Mouse (Mus musculus) stomach, embryonic 15.5 days (tissue): ENCODE results near the gene Acss2. TPM values are rescaled to one million over a fixed set of nuclear protein-coding genes. Genes with fewer than 3 reads are reported as not detected.

ENCODE experiments used
- ATAC-seq: fragments of 200-750 bp; cut with Nextera tagmentation; 2 replicates; pipeline ENCODE4 v1.8.0; 2017; ENCODE audit warnings: low read depth, moderate number of reproducible peaks, moderate TSS enrichment; ENCODE audit not compliant: insufficient read depth, low FRiP score
- H3K27ac ChIP-seq: fragments of 300-500 bp; sonication (generic); 2 replicates; pipeline ENCODE4 v1.5.1; 2015; ENCODE audit warnings: mild to moderate bottlenecking, inconsistent platforms
- H3K27me3 ChIP-seq: fragments of 300-500 bp; sonication (generic); replicated peaks from 2 replicates; pipeline ENCODE4 v1.6.1; 2015; ENCODE audit warnings: inconsistent platforms
- H3K36me3 ChIP-seq: fragments of 300-500 bp; sonication (generic); 2 replicates; pipeline ENCODE4 v1.6.1; 2015; ENCODE audit warnings: inconsistent platforms
- H3K4me1 ChIP-seq: fragments of 300-500 bp; sonication (generic); 2 replicates; pipeline ENCODE4 v1.6.1; 2015; ENCODE audit warnings: inconsistent platforms
- H3K4me2 ChIP-seq: fragments of 300-500 bp; sonication (generic); 2 replicates; pipeline ENCODE4 v1.6.1; 2015; ENCODE audit warnings: mild to moderate bottlenecking, inconsistent platforms
- H3K4me3 ChIP-seq: fragments of 300-500 bp; sonication (generic); replicated peaks from 2 replicates; pipeline ENCODE4 v1.5.1; 2015; ENCODE audit warnings: inconsistent platforms
- H3K9ac ChIP-seq: fragments of 300-500 bp; sonication (generic); 2 replicates; pipeline ENCODE4 v1.6.1; 2015; ENCODE audit warnings: inconsistent platforms
- H3K9me3 ChIP-seq: fragments of 300-500 bp; sonication (generic); 2 replicates; pipeline ENCODE4 v1.6.1; 2016; ENCODE audit warnings: inconsistent platforms
- WGBS: fragments of 180-500 bp; shearing (Covaris S2); methylation state at CpG from one replicate; pipeline ENCODE4 v1.1.7; 2015; 5-methylcytosine and 5-hydroxymethylcytosine counted together
- polyA plus RNA-seq: library from polyadenylated mRNA; unstranded; fragments of >200 nt; fragmentation: Nextera tagmentation; extraction: Ambion mirVana; gene quantifications from 2 replicates; pipeline ENCODE4 v1.2.1, GENCODE M21; 2015

Acss2 gene
- polyA plus RNA-seq = 13.4 and 14.0 TPM in 2 replicates

DNA sequence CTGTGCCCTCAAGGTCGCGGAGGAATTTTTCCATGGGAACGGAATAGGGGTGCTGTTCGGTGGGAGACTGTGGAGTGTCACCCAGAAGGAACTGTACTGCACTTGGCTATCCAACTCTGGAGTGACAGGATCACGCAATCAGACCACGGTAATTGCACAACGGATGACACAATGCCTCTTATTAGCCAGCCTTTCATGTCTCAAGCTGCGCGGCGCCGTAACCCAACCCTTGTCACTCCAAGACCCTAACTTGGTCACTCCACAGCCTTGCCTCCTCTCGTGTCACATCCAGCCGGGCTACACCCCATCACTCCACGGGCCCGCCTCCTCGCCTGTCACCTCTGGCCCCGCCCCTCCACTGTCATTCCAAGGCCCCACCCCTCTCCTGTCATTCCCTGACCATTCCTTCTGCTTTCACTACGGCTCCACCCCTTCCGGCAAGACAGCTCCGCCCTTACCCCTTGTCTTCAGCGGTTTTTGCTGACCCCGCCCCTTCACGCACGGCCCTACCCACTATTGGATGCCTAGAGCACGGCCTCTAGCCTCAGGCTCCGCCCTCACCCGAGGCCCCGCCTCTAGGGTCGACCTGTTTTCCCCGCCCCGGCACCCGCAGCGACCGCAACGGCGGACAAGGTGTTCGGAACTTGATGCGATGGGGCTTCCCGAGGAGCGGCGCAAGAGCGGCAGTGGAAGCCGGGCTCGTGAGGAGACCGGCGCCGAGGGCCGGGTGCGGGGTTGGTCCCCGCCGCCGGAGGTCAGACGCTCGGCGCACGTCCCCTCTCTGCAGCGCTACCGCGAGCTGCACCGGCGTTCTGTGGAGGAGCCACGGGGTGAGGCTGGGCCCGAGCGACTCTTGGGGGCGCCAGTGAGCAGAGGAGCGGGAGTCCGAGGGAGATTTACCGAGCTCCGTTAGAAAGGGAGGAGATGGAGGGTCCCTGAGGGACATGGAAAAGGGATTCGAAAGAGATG is at the start of gene Acss2, which contains the start of gene Ggt7:
Gene Acss2 (plus strand): TSS at position 494 of the 969 bp plus-strand sequence.
Gene Ggt7 (minus strand): TSS at position 783 of the 969 bp plus-strand sequence.
- no peaks in the 10 kb centered on the region for H3K36me3 ChIP-seq
- peak within 1 kb of the TSS; percentile 73 for H3K27ac ChIP-seq
- H3K4me3 ChIP-seq = peak within 1 kb of the TSS; percentile 92
- peaks cover 11% of the 10 kb centered on the region; the same call in 1 of the 2 replicates for H3K4me1 ChIP-seq
- peak; percentile 99 for ATAC-seq
- peak within 1 kb of the TSS; percentile 63 for H3K9ac ChIP-seq
- H3K9me3 ChIP-seq = no peaks in the 10 kb centered on the region
- 3% methylated on average over 70 of the region's 70 CpGs for WGBS
- H3K27me3 ChIP-seq = peaks cover 3% of the 10 kb centered on the region; the same call in 1 of the 2 replicates
- peak within 1 kb of the TSS; percentile 94 for H3K4me2 ChIP-seq

DNA sequence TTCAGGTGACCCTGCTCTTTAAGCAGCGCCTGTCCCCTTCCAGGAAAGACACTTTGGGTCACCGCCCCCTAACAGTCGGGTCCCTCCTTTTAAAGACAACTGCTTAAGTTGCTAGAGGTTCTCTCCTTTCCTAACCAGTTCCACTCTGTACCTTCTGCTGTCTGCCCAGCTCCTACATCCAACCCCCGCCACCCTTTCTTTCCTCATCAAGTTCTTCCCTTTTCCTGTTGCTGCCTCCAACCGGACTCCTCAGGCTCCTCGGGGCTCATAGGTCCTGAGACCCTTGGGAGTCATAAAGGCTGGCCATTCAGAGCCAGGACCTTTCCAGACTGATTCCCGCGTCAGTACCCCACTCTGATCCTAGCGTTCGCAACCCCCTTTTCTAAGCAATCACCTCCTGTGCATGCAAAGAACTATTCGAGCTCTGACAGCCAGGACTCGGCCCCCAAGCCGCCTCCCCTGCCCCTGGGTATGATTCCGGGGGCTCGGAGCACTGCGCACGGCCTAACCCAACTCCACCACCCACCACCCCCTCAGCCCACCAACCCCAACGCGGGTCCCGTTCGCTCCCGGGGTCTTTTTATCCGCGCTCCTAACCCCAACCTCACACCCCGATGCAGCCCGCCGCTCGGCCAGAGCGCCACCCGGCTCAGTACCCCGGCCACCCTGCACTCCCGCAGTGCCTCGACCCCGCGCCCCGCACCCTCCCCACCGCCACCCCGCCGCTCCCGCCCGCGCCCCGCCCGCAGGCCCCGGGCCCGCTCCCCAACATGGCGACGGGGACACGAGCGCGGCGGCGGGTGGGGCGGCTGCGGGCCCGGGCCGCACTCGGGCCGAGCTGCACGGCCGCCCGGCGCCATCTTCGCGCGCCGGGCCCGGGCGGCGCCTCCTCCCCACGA is 44.8 kb upstream of the Acss2 start:
- ATAC-seq = peak; percentile 76; the same call in 1 of the 2 replicates
- Histone ChIP-seq H3K9ac (peak overlapping the region; percentile 98), H3K27me3 (no peaks in the 10 kb centered on the region), H3K9me3 (no peaks in the 10 kb centered on the region), H3K4me2 (peak overlapping the region; percentile 74), H3K27ac (peak overlapping the region; percentile 90), H3K4me3 (peak overlapping the region; percentile 92), H3K4me1 (peaks cover 6% of the 10 kb centered on the region; the same call in 1 of the 2 replicates), H3K36me3 (no peaks in the 10 kb centered on the region)
- under 1% methylated on average over 64 of the region's 71 CpGs for WGBS

DNA sequence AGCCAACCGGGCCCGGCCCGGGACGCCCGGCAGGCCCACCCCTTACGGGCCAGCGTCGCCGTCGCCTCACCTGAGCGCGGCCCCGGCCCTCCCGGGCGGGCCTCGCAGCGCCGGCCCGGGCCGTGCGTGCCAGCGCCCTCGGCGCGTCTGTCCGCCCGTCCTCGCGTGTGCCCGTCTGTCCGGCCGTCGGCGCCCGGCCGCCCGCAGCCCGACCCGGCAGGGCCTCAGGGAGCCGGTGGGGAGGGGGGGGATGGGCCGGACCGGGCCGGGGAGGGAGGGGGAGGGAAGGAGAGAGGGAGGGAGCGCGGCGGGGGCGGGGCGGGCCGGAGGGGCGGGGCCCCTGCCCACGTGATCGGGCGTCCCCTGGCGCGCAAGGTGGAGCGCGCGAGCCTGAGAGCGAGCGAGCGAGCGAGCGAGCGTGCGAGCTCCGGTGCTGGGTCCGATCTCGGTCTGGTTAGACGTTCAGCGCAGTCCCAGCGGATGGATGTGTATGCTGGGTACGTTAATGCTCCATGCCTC is 44.1 kb upstream of the Acss2 start, which contains the start of gene Ncoa6:
Gene Ncoa6 (minus strand): TSS at position 325 of the 519 bp plus-strand sequence.
- Histone ChIP-seq H3K27me3 (no peaks in the 10 kb centered on the region), H3K4me1 (peaks cover 6% of the 10 kb centered on the region; the same call in 1 of the 2 replicates), H3K9me3 (no peaks in the 10 kb centered on the region), H3K36me3 (no peaks in the 10 kb centered on the region), H3K27ac (peak within 1 kb of the TSS; percentile 90), H3K9ac (peak within 1 kb of the TSS; percentile 98), H3K4me3 (peak within 1 kb of the TSS; percentile 92), H3K4me2 (peak within 1 kb of the TSS; percentile 74)
- peak; percentile 84 for ATAC-seq
- WGBS = 0% methylated on average over 58 of the region's 72 CpGs

DNA sequence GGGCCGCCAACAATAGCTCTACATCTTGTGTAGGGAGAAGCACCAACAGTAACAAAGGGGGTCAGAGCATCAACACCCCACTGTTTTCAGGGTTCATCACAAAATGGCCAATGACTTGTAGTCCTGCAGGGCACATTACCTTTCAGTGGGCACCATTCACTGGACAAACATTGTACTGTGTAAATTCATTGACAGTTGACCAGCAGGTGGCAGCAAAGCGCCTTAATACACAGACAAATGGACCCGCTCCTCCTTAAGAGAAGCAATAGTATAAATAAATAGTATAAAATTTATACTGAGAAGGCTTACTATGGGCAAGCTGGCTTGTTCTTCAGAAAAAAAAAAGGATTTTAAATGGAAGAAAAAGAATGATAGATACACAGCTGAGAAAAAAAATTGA is 35.7 kb upstream of the Acss2 start:
- Histone ChIP-seq H3K9ac (no peak overlapping the region), H3K4me3 (no peak overlapping the region), H3K4me2 (no peak overlapping the region), H3K27ac (no peak overlapping the region), H3K27me3 (no peaks in the 10 kb centered on the region), H3K4me1 (no peaks in the 10 kb centered on the region), H3K36me3 (no peaks in the 10 kb centered on the region), H3K9me3 (no peaks in the 10 kb centered on the region)
- no peak for ATAC-seq
- 50% methylated on average over 3 of the region's 3 CpGs for WGBS

- 81% methylated on average over 6 of the region's 6 CpGs for WGBS
These were observed 26.8 kb upstream of the Acss2 start for GRCm38 (mm10) chr2:155490998-155491397.

DNA sequence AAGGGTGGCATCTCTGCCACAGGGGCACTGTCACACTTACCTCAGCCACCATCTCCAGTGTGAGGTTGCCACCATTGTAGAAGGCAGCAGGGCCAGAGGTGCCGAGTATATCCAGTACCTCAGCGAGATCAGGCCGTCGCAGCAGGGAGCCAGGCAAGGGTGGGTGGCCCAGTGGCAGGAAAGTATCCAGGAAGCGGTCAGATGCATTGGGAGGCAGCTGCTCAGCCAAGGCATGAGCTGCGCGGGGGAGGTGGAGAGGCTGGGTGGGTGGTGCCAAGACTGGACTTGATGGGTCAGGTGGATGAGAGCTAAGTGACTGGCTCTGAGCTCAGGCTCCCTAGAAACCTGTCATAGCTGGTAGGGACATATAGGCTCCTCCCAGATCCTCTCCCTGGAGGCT is 15.2 kb upstream of the Acss2 start:
- no peak overlapping the region for H3K9ac ChIP-seq
- no peaks in the 10 kb centered on the region for H3K4me1 ChIP-seq
- no peak overlapping the region for H3K4me2 ChIP-seq
- no peak overlapping the region for H3K27ac ChIP-seq
- H3K9me3 ChIP-seq = no peaks in the 10 kb centered on the region
- no peaks in the 10 kb centered on the region for H3K36me3 ChIP-seq
- WGBS = 63% methylated on average over 7 of the region's 7 CpGs
- H3K27me3 ChIP-seq = no peaks in the 10 kb centered on the region
- H3K4me3 ChIP-seq = no peak overlapping the region
- no peak for ATAC-seq

More at GRCm38 (mm10) chr2:155490998-155491397, 26.8 kb upstream of the Acss2 start:
- Histone ChIP-seq H3K9me3 (no peaks in the 10 kb centered on the region), H3K4me1 (no peaks in the 10 kb centered on the region), H3K27me3 (no peaks in the 10 kb centered on the region), H3K27ac (no peak overlapping the region), H3K9ac (no peak overlapping the region), H3K36me3 (no peaks in the 10 kb centered on the region), H3K4me2 (no peak overlapping the region), H3K4me3 (no peak overlapping the region)
- ATAC-seq = no peak

GRCm38 (mm10) chr2:155504440-155505355 is 13.1 kb upstream of the Acss2 start:
- WGBS = 54% methylated on average over 13 of the region's 13 CpGs
- no peak for ATAC-seq

GRCm38 (mm10) chr2:155505811-155506210 is 11.9 kb upstream of the Acss2 start:
- H3K9ac ChIP-seq = no peak overlapping the region
- H3K4me1 ChIP-seq = no peaks in the 10 kb centered on the region
- ATAC-seq = no peak
- H3K27ac ChIP-seq = no peak overlapping the region
- WGBS = 87% methylated on average over 9 of the region's 9 CpGs
- H3K9me3 ChIP-seq = no peaks in the 10 kb centered on the region
- no peak overlapping the region for H3K4me2 ChIP-seq
- no peaks in the 10 kb centered on the region for H3K27me3 ChIP-seq
- no peak overlapping the region for H3K4me3 ChIP-seq
- H3K36me3 ChIP-seq = no peaks in the 10 kb centered on the region

More at GRCm38 (mm10) chr2:155504440-155505355, 13.1 kb upstream of the Acss2 start:
- H3K9me3 ChIP-seq = no peaks in the 10 kb centered on the region
- no peaks in the 10 kb centered on the region for H3K27me3 ChIP-seq
- no peaks in the 10 kb centered on the region for H3K36me3 ChIP-seq
- no peak overlapping the region for H3K9ac ChIP-seq
- H3K4me3 ChIP-seq = no peak overlapping the region
- no peak overlapping the region for H3K27ac ChIP-seq
- H3K4me2 ChIP-seq = no peak overlapping the region
- H3K4me1 ChIP-seq = no peaks in the 10 kb centered on the region

- 70% methylated on average over 10 of the region's 10 CpGs for WGBS
- Histone ChIP-seq H3K4me2 (no peak overlapping the region), H3K4me3 (no peak overlapping the region), H3K27ac (no peak overlapping the region), H3K9ac (no peak overlapping the region), H3K27me3 (no peaks in the 10 kb centered on the region), H3K9me3 (no peaks in the 10 kb centered on the region), H3K4me1 (no peaks in the 10 kb centered on the region), H3K36me3 (no peaks in the 10 kb centered on the region)
- ATAC-seq = no peak
These were observed 9.9 kb upstream of the Acss2 start for GRCm38 (mm10) chr2:155507721-155508470.

GRCm38 (mm10) chr2:155512479-155512878 is 5.3 kb upstream of the Acss2 start:
- H3K36me3 ChIP-seq = no peaks in the 10 kb centered on the region
- H3K4me3 ChIP-seq = no peak overlapping the region
- 0 out of 2 replicates have a peak, but pooled peaks cover 8% of the 10 kb centered on the region for H3K4me1 ChIP-seq
- no peak overlapping the region for H3K4me2 ChIP-seq
- peaks cover 3% of the 10 kb centered on the region; the same call in 1 of the 2 replicates for H3K27me3 ChIP-seq
- WGBS = 56% methylated on average over 4 of the region's 4 CpGs
- no peak for ATAC-seq
- no peak overlapping the region for H3K9ac ChIP-seq
- H3K9me3 ChIP-seq = no peaks in the 10 kb centered on the region
- no peak overlapping the region for H3K27ac ChIP-seq
